Mouse (Mus musculus): ENCODE results near the gene Ptgfrn. TPM values are rescaled to one million over a fixed set of nuclear protein-coding genes. Genes with fewer than 3 reads are reported as not detected.

Gene Ptgfrn
- total RNA-seq, 2 experiments from 2014 or later, result 6.9 to 13.8 TPM

DNA sequence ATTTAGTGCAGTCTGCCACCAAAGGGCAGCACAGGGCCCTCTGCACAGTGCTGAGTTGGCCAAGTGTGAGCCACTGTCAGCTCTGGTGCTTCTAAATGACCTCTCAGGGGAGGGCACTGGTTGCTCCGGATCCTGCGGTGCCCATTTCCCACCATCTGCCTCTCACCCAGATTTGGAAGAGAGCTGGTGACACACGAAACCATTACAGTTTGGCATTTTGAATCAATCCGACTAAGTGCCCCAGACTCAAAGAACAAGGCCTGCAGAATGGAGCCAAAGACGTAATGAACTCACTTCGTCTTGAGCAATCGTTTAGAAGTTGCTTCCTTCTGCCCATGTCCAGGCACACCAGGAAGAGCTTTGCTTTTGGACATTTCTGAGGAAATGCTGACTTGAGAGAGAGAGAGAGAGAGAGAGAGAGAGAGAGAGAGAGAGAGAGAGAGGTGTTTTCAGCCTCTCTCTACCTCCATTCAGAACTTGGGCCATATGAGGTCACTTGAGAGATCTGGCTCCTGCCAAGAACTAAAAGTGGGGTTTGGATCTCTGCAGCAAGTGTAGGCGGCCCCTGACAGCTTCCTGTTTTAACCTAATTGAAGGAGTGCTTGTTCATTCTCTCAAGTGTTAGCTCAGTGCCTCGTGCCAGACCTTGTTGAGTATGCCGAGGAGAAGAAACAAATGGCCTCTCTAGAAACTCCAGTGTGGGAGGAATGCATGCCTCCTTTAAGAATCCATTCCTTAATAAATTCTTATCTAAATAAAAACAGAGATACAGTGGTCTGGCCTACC is 112.1 kb downstream of the Ptgfrn start:
- intact Hi-C loops (cut with DNase I), result no loop called here
- Histone ChIP-seq H3K4me3 (no peak overlapping the region), H3K27ac (peak overlapping the region; percentile 31; the same call in 1 of the 2 replicates)
- DNase-seq, result peak; percentile 29
- TF ChIP-seq CTCF (IDR thresholded peaks at IDR 0.05), result no peak

- no peak for DNase-seq
- H3K27ac ChIP-seq, result peak overlapping the region; percentile 40; the same call in 1 of the 2 replicates
- no peak overlapping the region for H3K4me3 ChIP-seq
- TF ChIP-seq CTCF (IDR thresholded peaks at IDR 0.05), result no peak
- intact Hi-C loops (cut with DNase I), result no loop called here
Measured at GRCm38 (mm10) chr3:100994252-100994651, 115.8 kb downstream of the Ptgfrn start.

DNA sequence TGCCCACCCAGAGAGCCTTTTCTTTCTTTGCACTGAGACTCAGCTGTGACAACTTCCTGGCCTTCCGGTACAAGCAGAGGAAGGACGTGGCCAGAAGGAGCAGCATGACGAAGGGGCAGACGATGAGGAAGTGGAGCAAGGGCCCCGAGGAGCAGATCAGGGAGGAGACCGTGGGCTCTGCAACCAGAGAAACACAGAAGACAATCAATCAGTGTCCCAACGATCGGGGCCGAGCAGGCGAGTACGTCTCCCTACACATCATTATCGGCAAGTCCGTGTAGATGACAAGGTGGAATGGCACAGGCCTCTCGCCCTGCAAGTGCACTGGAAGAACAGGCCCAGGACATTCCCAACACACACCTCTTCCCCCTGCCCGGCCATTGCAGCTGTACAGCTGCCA is 116.4 kb downstream of the Ptgfrn start:
- no peak for TF ChIP-seq CTCF (IDR thresholded peaks at IDR 0.05)
- peak overlapping the region; percentile 61 for H3K27ac ChIP-seq
- H3K4me3 ChIP-seq, result 0 out of 2 replicates have a peak overlapping the region, but pooled peaks have one; percentile 29
- no peak for DNase-seq
- intact Hi-C loops (cut with DNase I), result no loop called here

GRCm38 (mm10) chr3:100993158-100993557 is 116.9 kb downstream of the Ptgfrn start:
- Histone ChIP-seq H3K27ac (no peak overlapping the region; the same call in 1 of the 2 replicates), H3K4me3 (no peak overlapping the region)
- intact Hi-C loops (cut with DNase I), result no loop called here
- DNase-seq, result no peak
- TF ChIP-seq CTCF (IDR thresholded peaks at IDR 0.05), result no peak

Other genes with a start within 250 kb of the Ptgfrn start
- gene Trim45, start 188.1 kb downstream of the Ptgfrn start, total RNA-seq (2021), result 1 to 10 TPM; 4.7 to 7.8 TPM
- 1 to 10 TPM; 2.5 to 3.1 TPM for gene Ttf2, start 140.6 kb downstream of the Ptgfrn start, total RNA-seq (2021)
- under 1 TPM; 0.06 to 0.13 TPM for gene Cd101, start 80.7 kb downstream of the Ptgfrn start, total RNA-seq (2021)
- not detected for gene Cd2, start 177.7 kb upstream of the Ptgfrn start, total RNA-seq (2021)

Measured in gastrocnemius, adult 2 months (tissue).